Mouse (Mus musculus) cortical plate, adult 2 months (tissue): ENCODE measurements at regions not wholly inside any gene's neighbourhood (a gene's known extent, or its start where the extent isn't known, plus 50 kb on each side); places are given as distances from the start of the nearest gene placed in this dataset.

ENCODE experiments used
- CTCF ChIP-seq: fragments of 200-500 bp; IDR thresholded peaks from 2 replicates; pipeline ENCODE4 v1.5.1; 2011; ENCODE audit warnings: mild to moderate bottlenecking, control low read depth, low read length; ENCODE audit not compliant: insufficient read depth; ENCODE audit errors: extremely low read depth
- POLR2A ChIP-seq: fragments of 200-500 bp; IDR thresholded peaks from 2 replicates; pipeline ENCODE4 v1.6.1; 2011; ENCODE audit warnings: mild to moderate bottlenecking, low read length, control low read depth; ENCODE audit not compliant: insufficient read depth; ENCODE audit errors: extremely low read depth

DNA sequence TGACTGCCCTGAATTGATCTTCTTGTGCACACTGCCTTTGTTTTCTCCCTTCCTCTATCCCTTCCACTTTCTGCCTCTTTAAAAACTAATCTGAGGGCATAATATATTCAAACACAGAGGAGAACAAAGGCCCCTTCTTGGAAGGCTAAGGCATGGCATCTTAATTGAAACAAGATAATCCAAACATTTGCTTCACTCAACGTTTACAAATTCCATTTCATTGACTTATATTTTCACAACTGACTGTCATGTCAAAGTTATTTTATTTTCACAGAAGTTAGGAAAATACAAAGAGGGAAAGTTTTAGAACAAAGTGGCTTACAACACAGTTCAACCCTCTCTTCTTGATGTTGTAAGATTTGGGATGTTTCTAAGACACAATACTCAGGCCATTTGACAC, 251.9 kb downstream of the Lpin1 start:
- TF ChIP-seq POLR2A (no peak), CTCF (no peak)
